Mouse (Mus musculus) T-helper 17 cell (primary cell): ENCODE measurements around the gene Klk1.

Experiments used
- in situ Hi-C, 2 experiments: fragments of 300-600 bp; cut with MboI, MseI; formaldehyde crosslinking; loops; 1 replicate in 1 of 2; 2 replicates in 1 of 2; pipeline ENCODE4 v1.15.1; 2025; ENCODE audit warnings: high pct_unique_total_duplicates in 2 of 2

Gene Klk1

DNA sequence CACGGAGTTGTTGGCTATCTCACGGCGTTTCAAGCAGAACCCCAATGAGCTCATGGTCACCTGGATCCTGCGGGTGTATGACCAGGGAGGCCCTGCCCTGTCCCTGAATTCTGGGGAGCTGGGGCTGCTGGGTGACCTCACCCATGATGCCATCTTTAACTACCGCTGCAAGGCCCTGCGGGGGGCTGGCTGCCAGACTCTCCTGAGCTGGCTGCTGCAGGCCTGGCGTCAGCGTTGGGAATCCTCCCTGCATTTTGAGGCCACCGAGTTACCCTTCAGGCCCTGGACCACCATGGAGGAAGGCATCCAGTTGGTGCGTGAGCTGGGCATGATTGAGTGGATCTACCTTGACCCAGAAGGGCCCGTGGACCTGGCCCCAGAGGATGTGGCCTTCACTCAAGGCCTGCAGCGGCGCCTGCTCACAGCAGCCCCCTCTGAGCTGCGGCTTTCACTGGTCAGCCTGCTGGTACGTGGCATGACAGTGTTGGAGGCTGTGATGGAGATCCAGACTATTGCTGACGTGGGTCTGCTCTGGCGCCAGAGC, 25.6 kb downstream of the Klk1 start:
- in situ Hi-C loops, result loop anchor here in 1 of 2 experiments (10.0 kb wide), 1 partner anchor 806 kb away; the partner anchor contains the start of genes Cldnd2, Etfb and Gm45233

DNA sequence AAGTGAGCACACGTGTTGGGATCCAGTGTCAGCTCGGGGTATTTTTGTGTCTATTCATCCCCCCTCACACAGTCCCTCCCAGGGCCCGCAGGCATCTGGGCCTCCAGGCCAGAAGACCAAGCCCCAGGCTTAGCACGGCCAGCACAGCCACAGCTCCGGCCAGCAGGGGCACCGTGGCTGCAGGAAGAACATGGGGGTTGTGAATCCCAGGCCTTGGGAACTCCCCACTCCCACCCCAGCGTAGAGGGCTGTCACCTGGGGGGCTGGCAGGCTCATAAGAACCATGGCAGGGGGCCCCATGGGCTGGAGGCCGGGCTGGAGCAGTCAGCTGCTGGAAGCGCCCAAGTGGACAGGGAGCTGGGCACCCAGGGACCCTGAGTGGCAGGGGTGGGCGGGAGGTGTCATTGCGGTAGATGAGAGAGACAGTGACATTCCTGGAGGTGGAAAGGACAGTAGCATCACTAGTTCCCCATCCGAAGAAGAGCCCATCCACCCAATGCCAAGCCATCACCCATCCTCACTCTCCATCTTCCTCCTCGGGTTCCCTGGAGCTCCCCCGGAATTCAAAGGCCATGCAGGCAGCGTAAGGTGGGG, 28.0 kb downstream of the Klk1 start:
- in situ Hi-C loops, result loop anchor here in 1 of 2 experiments (10.0 kb wide), 1 partner anchor 808 kb away; the partner anchor contains the start of genes Cldnd2, Etfb and Gm45233

DNA sequence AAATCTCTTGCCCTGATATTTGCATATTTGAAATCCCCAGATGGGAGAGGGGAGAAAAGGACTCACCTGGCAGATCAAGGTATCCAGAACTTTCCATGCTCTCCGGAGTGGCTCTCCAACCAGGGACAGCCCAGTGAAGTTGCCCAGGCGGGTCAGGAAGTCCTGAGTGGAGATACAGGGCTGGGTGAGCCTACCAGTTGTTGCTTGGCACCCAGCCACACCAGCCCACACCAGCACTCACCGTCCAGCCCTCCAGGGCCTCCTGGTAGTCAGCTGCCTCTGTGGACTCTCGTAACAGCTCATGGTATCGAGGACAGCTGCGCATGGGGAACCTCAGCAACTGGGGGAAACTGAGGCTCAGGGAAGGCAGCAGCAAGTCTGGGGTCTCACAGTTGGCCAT, 29.8 kb downstream of the Klk1 start:
- in situ Hi-C loops, result loop anchor here in 1 of 2 experiments (5.0 to 10.0 kb wide), 2 partner anchors 97 to 810 kb away; partner anchors contain the start of genes Cldnd2, Etfb and Gm45233

DNA sequence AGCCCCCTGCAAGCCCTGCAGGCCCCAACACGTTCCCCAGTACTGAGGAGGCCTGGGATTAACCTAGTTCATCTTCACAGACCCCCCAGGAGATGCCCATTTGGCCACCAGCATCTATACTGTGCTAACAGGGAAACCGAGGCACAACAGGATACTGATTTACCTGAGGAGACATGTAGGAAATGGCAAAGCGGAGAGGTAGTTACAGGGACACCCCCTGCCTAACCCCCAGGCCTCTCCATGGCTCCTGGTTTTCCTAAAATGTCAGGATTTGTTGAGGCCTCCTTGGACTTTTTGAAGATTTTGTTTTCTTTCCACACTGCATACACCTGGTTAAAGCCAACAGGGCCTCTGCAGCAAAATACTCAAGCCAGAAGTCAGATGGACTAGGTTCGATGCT, 32.1 kb downstream of the Klk1 start, which contains the start of gene Acp4:
Acp4 (minus strand) TSS at position 101 of the 400 bp plus-strand sequence.
- in situ Hi-C loops, result loop anchor here in 1 of 2 experiments (5.0 to 10.0 kb wide), 2 partner anchors 95 to 812 kb away; partner anchors contain the start of genes Cldnd2, Etfb and Gm45233

DNA sequence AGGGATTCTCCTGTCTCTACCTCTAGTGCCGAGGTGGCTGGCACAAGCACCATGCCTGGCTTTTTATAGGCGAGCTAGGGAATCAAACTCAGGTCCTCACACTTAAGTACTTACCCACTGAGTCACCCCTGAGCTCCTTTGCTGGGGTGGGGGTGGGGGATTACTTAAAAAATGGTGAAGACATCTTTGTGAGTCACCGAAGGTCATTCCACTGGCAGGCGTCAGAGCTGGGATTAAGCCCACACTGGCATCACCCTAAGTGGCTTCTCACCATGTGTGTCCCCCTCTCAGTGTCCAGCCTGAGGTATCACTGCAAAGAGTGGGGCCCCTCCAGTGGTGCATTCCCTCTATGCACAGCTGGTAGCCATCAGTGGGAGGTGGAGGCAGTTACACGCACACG, 35.2 kb downstream of the Klk1 start:
- in situ Hi-C loops, result loop anchor here in 1 of 2 experiments (5.0 kb wide), 2 partner anchors 52 to 227 kb away; partner anchors contain the start of gene Shank1

DNA sequence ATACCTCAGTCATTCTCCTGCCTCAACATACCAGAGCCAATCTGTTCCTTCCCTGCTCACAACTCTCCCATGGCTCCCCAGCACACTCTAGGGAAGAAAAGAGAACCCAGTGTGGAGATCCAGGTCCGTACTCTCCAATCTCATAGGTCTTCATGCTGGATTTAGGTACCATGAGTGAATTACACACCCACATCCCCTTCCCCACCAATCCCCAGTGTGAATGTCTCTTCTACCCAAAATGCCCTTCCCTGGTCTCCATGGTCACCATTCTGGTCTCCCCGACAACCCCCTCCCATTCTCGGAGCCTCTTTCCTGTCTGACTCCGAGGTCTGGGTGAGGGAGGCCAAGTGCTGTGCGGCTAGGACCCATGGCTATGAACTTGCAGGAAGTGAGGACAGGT, 36.0 kb downstream of the Klk1 start, which contains the start of gene Gm15517:
Gm15517 (plus strand) TSS at position 301 of the 400 bp plus-strand sequence.
- in situ Hi-C loops, result loop anchor here in 1 of 2 experiments (5.0 kb wide), 2 partner anchors 51 to 226 kb away; partner anchors contain the start of gene Shank1

DNA sequence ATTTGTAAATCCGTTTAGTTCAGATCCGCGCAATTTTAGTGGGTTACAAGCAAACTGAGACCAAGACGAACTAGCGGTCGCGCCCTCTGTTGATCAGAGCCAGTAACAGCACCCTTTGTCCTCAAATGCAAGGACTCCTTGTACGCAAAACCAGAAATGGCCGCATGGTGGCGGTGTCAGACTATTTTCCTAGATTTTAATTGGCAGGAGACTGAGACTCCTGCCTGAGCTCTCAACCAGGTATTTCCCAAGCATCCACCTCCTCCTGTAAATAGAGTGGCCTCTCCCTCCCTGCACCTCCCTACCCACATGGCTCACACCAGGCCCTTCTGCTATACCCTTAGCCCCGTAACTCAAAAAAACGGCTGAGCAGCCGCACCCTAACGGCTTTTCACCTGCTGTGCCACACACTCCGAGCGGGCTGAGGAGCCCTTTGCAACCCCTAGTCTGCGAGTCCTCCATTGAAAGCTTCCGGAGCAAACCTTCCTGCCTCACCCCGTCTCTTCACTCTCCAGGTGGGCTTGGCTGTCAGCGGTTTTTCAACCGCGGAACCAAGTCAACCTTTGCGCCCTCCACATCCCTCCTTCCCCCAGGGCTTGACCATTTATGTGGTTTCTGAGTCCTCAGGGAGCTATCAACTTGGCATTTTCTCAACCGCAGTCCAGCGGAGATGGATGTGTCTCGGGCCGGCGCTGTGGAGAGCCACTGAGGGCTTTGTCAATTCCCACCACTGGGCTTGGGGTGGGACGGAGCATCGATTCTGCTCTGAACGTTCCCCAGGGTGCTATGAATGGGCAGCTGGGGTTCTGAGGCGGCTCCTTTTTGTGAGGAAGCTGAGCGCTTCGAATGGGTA, 37.9 kb downstream of the Klk1 start:
- in situ Hi-C loops, result loop anchor here in 1 of 2 experiments (5.0 kb wide), 2 partner anchors 49 to 224 kb away; partner anchors contain the start of gene Shank1

DNA sequence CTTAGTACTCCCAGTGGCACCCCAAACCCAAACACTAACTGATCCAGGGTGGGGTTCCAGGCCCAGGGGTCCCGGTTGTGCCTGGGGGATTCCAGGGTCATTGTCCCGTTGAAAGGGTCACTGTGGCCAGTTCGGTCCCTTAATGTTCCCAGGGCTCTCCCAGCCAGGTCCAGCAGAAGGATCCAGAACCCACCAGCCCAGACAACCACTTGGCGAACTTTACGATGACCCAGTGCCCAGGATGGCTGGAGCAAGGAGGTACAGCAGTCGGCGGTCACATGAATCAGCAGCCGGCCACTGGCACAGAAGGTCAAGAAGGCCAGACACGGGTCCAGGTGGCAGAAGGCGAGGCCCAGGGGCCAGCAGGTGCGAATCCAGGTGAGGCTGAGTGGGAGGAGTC, 43.0 kb downstream of the Klk1 start:
- in situ Hi-C loops, result loop anchor here (5.0 kb wide), 2 partner anchors 84 to 214 kb away; no protein-coding TSS in a partner anchor

DNA sequence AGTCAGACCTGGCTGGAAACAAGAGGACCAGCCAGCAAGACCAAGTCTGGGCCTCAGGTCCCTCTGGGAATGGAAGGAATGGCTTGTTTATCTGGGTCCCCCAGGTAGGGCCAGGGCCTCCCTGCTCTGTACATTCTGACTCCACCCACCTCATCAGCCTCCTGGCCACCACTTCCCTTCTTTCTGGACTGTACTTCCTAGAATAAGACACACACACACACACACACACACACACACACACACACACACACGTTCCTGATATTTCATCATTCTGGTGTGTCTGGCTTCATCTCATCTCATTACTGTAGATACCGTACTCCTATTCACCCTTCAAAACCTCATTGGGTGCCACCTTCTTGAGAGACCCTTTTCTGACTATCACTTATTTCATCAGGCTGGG, 44.2 kb downstream of the Klk1 start:
- in situ Hi-C loops, result loop anchor here (5.0 kb wide), 2 partner anchors 83 to 213 kb away; no protein-coding TSS in a partner anchor

DNA sequence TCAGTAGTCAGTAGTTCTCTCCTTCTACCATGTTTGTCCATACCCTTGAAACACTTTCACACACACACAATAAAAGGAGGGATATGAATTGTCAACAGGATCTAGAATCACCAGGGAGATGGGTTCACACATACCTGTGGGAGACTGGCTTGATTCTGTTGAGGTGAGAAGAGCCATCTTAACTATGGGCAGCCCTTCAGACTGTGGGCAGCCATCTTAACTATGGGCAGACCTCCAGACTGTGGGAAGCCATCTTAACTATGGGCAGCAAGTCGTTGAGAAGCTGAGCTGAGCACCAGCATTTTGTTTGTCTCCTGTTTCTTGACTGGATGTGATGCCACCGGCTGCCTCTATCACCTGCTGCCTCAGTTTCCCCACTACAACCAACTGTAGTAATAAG, 46.1 kb downstream of the Klk1 start:
- in situ Hi-C loops, result no loop called here

DNA sequence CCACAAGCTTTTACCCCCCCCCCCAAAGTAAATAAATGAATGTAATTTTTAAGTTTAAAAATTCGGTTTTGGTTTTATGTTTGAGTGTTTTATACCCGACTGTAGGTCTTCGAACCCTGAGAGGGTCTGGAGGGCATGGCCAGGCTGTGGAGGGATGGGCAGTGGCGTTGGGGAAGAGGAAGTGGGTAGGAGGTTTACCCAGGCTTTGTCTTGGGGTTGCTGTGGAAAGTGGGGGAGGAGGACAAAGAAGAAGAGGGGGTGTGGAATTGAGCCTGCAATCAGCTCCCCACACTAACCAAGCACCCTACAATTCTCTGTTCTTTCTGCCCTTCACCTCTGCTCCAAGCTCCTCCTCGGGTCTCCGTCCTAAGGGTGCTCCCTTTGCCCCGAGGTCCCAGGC, 47.4 kb downstream of the Klk1 start:
- in situ Hi-C loops, result no loop called here

DNA sequence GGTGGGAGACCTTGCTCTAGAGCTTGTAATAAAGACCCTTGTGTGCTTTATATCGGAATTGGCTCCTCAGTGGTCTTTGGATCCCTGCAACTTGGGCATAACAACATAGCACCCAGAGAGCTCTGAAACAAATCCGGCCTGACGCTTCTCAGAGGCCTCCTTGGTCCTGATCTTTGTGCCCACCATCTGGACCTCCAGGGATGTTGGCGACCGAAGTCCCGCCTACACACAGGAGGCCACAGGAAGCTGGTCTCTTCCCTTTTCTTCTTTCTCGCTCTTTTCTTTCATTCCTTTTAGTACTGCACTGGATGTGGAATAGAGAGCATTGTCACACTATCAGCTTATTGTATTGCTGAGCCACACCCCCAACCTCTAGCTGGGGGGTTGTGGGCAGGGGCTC, 48.3 kb downstream of the Klk1 start:
- in situ Hi-C loops, result no loop called here

DNA sequence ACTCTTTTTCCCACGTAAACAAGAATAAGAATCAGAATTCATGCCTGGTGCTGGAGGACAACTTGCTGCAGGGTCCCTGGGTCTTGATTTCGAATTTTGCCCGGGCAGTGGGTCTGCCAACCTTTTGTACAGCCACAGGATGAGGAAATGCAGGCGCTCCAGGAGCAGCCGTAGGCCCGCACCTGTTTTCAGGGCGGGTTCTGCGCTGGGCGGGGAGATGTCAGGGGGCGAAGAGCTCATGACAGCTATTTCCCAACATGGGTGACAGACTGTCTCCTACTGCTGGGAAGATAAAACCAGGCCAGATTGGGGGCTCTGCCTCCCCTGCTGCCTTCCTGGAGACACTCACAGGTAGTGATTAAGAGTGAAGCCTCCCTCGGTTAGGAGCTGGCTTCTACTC, 48.9 kb downstream of the Klk1 start:
- in situ Hi-C loops, result no loop called here

DNA sequence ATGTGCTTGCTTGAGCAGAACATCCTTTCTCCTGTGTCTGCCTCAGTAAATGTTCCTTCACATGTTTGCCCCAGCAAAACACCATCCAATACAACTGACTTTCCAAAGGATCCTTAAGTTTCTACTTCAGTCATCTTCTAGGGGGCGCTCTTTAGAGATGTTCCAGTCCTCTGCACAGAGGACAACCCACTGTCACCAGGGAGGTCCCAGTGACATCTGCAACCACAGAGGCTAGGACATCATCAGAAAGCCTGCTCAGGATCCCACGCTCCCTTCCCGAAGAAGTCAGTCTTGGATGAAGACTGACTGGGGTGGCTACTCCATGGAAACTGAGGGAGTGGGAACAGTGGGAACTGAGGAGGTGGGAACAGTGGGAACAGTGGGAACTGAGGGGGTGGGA, 50.4 kb downstream of the Klk1 start:
- in situ Hi-C loops, result no loop called here

DNA sequence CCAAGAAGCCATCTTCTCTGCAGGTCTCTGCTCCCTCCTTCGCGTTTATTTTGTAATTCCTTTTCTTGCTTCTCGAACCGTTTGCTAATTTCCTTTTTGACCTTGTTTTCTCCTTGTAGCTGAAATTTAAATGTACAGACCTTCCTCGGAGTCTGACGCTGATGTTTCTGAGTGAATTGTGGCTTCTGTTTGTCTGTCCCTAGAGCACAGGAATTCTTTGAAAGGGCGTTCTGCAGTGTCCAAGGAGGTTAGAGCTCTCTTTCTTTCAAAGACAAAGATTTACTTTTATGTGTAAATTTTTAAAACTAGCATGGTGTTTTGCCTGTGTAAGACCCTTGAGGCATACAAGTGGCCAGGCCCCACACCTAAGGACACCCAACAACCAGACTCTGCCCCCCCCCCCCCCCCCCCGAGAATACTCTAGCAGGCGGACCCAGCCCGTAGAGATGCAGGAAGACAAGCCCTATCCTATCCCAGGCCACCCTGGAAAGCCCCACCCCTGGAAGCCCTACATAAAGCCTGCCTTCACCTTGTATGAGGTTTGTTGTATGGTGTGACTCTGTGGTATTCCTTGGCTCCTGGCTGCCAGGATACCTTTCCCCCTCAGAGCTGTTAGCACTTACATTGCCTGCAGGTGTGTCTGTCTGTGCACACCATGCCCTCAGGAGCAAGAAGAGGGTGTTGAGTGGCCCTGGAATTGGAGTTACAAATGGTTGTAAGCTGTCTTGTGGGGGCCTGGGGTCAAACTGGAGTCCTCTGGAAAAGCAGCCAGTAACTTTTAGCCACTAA, 51.5 kb downstream of the Klk1 start:
- in situ Hi-C loops, result no loop called here

DNA sequence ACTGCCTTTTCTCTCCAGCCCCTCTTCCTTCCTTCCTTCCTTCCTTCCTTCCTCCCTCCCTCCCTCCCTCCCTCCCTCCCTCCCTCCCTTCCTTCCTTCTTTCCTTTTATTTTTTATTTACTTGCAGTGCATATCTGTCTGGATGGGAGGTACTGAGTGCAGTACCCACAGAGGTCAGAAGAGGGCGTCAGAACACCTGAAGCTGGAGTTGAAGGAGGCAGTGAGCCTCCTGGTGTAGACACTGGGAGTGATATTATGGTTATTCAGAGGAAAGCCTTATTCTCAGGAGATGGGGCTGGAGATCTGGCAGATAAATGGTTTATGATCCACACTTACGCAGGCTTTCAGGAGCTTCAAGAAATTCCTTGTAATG, 52.1 kb downstream of the Klk1 start:
- in situ Hi-C loops, result no loop called here
